Mouse (Mus musculus) embryonic fibroblast, embryonic 13.5 days (primary cell): ENCODE data around the gene Ppp2r2c.

Experiments used
- CTCF ChIP-seq: IDR thresholded peaks from 2 replicates; pipeline ENCODE4 v1.5.1; 2011; ENCODE audit warnings: mild to moderate bottlenecking, control low read depth, low read length, moderate library complexity, borderline replicate concordance; ENCODE audit not compliant: insufficient read depth
- POLR2A ChIP-seq: IDR thresholded peaks from 2 replicates; pipeline ENCODE4 v1.6.1; 2011; ENCODE audit warnings: low read depth, mild to moderate bottlenecking, control low read depth, low read length, moderate library complexity

DNA sequence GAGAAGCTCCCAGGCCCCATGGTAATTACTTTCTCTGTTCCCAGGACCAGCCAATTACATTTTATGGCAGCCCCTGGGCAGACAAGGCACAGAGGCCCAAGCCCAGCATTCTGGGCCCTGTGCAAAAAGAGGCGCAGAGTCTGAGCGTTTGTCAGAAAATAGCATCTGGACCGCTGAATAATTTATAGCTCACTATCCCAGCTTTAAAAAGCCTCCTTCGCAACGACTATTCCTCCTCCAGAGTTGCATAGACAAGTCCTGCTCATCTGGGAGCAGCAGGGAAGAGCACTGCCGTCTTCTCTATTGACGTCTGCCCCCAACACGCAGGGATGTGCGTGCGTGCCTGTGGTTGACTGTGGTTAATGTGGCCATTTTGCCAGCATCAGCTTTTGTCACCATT is 23.8 kb upstream of the Ppp2r2c start:
- TF ChIP-seq CTCF, result no peak
- TF ChIP-seq POLR2A, result no peak
